Mouse (Mus musculus) limb, embryonic 11.5 days (tissue): ENCODE data around the gene Cmtm2b. TPM values are rescaled to one million over a fixed set of nuclear protein-coding genes. Genes with fewer than 3 reads are reported as not detected.
A peak's percentile ranks its signal among the peaks of the same experiment; 100 is the strongest.

Source experiments
- ATAC-seq: fragments of 200-750 bp; cut with Nextera tagmentation; 2 replicates; pipeline ENCODE4 v1.8.0; 2017; ENCODE audit warnings: low read depth; ENCODE audit not compliant: insufficient number of reproducible peaks, low FRiP score, low TSS enrichment
- DNase-seq: peaks from one replicate; pipeline ENCODE4 v3.0.0-alpha.2; 2015; ENCODE audit warnings: low spot score
- H3K27ac ChIP-seq: fragments of 300-500 bp; sonication (generic); replicated peaks from 2 replicates; pipeline ENCODE4 v1.5.1; 2014; ENCODE audit warnings: low read depth, mild to moderate bottlenecking, low read length
- H3K27me3 ChIP-seq: fragments of 300-500 bp; sonication (generic); 2 replicates; pipeline ENCODE4 v1.6.1; 2014; ENCODE audit warnings: mild to moderate bottlenecking, low read length, mixed read lengths; ENCODE audit not compliant: control insufficient read depth, insufficient read depth
- H3K36me3 ChIP-seq: fragments of 300-500 bp; sonication (generic); 2 replicates; pipeline ENCODE4 v1.6.1; 2014; ENCODE audit warnings: mild to moderate bottlenecking, low read length, moderate library complexity, mixed read lengths; ENCODE audit not compliant: control insufficient read depth, insufficient read depth
- H3K4me1 ChIP-seq: fragments of 300-500 bp; sonication (generic); 2 replicates; pipeline ENCODE4 v1.6.1; 2014; ENCODE audit warnings: low read length, mixed read lengths; ENCODE audit not compliant: control insufficient read depth, insufficient read depth
- H3K4me2 ChIP-seq: fragments of 300-500 bp; sonication (generic); 2 replicates; pipeline ENCODE4 v1.6.1; 2014; ENCODE audit warnings: low read depth, mild to moderate bottlenecking, moderate library complexity; ENCODE audit not compliant: severe bottlenecking
- H3K4me3 ChIP-seq: fragments of 300-500 bp; sonication (generic); 2 replicates; pipeline ENCODE4 v1.5.1; 2014; ENCODE audit warnings: low read depth, low read length
- H3K9ac ChIP-seq: fragments of 300-500 bp; sonication (generic); 2 replicates; pipeline ENCODE4 v1.6.1; 2014; ENCODE audit warnings: mild to moderate bottlenecking, low read length
- H3K9me3 ChIP-seq: fragments of 300-500 bp; sonication (generic); 2 replicates; pipeline ENCODE4 v1.6.1; 2016; ENCODE audit warnings: low read length; ENCODE audit not compliant: control insufficient read depth
- WGBS: fragments of 180-500 bp; shearing (Covaris S2); extraction: QIAGEN DNeasy Blood & Tissue Kit; methylation state at CpG from one replicate; pipeline ENCODE4 v1.1.7; 2014; 5-methylcytosine and 5-hydroxymethylcytosine counted together
- polyA plus RNA-seq: library from polyadenylated mRNA; unstranded; fragments of >200 nt; fragmentation: Nextera tagmentation; extraction: Ambion mirVana; gene quantifications from 2 replicates; pipeline ENCODE4 v1.2.1, GENCODE M21; 2014

The Cmtm2b gene
- polyA plus RNA-seq, 1 experiment from 2014 or later = not detected

DNA sequence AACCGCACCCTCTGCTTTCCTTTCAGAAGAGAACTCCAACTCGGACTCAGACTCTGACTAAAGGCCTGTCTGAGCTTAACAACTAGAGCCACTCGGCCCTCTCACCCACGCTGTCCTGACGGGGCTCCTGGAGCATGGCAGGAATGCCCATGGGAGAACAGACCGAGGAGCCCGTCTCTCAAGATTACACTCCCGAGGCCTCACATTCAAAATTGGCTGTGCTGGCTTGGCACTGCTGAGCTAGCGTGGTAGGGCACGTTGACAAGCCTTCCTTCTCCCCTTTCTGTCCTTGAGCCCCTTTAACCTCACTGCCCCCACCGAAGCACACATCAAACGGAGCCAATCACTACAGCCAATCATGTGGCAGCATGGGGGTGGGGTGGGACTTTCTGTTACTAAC, 24.7 kb downstream of the Cmtm2b start:
- ATAC-seq (no peak), DNase-seq (no peak)
- no peaks in the 10 kb centered on the region for H3K4me1 ChIP-seq
- WGBS = 58% methylated on average over 12 of the region's 12 CpGs
- H3K27ac ChIP-seq = no peak overlapping the region
- no peak overlapping the region for H3K4me2 ChIP-seq
- H3K36me3 ChIP-seq = 0 out of 2 replicates have a peak, but pooled peaks cover 2% of the 10 kb centered on the region
- H3K4me3 ChIP-seq = no peak overlapping the region
- H3K9me3 ChIP-seq = no peaks in the 10 kb centered on the region
- H3K27me3 ChIP-seq = no peaks in the 10 kb centered on the region
- H3K9ac ChIP-seq = no peak overlapping the region

DNA sequence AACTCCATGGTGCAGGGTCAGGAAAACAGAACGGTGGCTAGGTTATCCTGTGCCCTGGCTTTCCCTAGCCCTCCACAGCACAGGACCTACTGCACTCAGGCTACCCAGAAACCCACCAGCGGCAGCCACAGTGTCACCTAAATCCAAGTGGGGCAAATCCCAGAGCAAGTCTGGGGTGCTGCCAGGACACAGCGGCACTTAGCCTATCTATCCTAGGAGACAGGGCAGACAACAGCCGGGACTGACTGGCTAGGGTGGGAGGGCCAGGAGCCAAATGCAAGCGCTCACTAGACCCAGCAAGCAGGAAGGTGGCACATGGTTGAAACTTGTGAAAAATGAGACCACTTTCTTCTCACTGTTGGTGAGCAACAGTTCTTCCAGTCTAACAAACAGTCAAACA, 26.9 kb downstream of the Cmtm2b start:
- Histone ChIP-seq H3K4me2 (no peak overlapping the region), H3K9ac (no peak overlapping the region), H3K9me3 (no peaks in the 10 kb centered on the region), H3K36me3 (0 out of 2 replicates have a peak, but pooled peaks cover 2% of the 10 kb centered on the region), H3K27me3 (no peaks in the 10 kb centered on the region), H3K4me1 (no peaks in the 10 kb centered on the region), H3K27ac (no peak overlapping the region), H3K4me3 (no peak overlapping the region)
- no peak for DNase-seq
- no peak for ATAC-seq
- WGBS = 88% methylated on average over 5 of the region's 5 CpGs

DNA sequence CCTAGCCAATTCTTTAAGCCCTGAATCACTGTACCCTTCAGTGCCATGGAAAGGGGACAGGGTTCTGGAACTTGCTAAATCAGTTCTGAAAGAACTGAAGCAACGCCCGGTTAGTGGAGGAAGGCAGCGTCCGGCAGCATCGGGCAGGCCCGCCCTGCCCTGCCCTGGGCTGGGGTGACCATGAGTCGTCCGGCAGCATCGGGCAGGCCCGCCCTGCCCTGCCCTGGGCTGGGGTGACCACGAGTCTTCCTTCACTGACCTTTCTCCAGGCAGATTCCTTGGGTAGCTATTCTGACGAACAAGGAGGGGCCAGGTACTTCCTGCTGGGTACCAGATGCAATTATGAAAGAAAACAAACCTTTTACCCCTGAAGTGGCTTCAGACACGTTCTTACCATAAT, 28.0 kb downstream of the Cmtm2b start:
- Histone ChIP-seq H3K27me3 (no peaks in the 10 kb centered on the region), H3K9ac (no peak overlapping the region), H3K27ac (no peak overlapping the region), H3K4me3 (no peak overlapping the region), H3K9me3 (no peaks in the 10 kb centered on the region), H3K36me3 (0 out of 2 replicates have a peak, but pooled peaks cover 2% of the 10 kb centered on the region), H3K4me1 (no peaks in the 10 kb centered on the region), H3K4me2 (no peak overlapping the region)
- ATAC-seq (no peak), DNase-seq (no peak)
- WGBS = 78% methylated on average over 13 of the region's 13 CpGs

DNA sequence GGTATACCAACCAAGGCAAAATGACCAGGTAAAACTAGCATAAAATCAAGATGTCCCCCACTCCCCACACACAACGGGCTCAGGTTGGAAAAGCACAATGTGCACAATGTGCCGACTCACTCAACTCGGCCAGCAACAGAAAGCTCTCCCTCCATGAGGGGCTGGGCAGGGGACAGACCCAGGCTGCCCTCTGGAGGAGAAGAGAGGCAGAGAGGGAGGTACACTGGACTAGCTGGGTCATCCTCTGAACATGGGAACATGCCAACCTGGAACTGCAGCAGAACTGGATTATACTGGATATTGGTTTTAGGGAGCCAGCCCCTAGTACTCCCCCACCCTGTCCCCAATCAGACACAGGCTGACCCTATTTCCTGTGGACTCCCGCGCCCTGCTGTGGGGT, 31.2 kb downstream of the Cmtm2b start:
- ATAC-seq = no peak
- WGBS = 78% methylated on average over 5 of the region's 5 CpGs
- H3K27ac ChIP-seq = no peak overlapping the region

DNA sequence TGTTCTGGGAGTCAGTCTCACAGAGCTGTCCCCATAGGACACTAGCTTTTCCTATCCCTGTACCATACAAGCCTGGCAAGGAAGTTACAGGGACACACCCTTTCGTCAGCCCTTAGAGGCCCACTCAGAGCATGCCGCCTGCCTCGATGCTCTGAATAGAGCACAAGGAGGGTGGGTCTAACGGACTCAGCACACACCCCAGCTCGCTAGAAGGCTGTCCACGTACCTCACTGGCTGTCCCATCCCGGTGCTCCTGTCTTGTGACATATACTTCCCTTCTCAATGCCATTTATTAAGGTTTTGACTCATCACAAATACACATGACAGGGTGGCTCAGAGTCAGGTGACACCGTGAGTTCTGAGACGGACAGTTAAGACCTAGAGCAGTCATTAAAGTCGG, 32.5 kb downstream of the Cmtm2b start:
- DNase-seq (no peak), ATAC-seq (peak; percentile 39; the same call in 1 of the 2 replicates)
- no peak overlapping the region for H3K4me3 ChIP-seq
- no peak overlapping the region for H3K4me2 ChIP-seq
- no peaks in the 10 kb centered on the region for H3K4me1 ChIP-seq
- H3K36me3 ChIP-seq = no peaks in the 10 kb centered on the region
- H3K27me3 ChIP-seq = no peaks in the 10 kb centered on the region
- no peak overlapping the region for H3K27ac ChIP-seq
- H3K9me3 ChIP-seq = no peaks in the 10 kb centered on the region
- H3K9ac ChIP-seq = no peak overlapping the region
- WGBS = 96% methylated on average over 10 of the region's 10 CpGs

More for the DNA sequence above, 31.2 kb downstream of the Cmtm2b start:
- Histone ChIP-seq H3K9me3 (no peaks in the 10 kb centered on the region), H3K4me1 (no peaks in the 10 kb centered on the region), H3K4me3 (no peak overlapping the region), H3K4me2 (no peak overlapping the region), H3K27me3 (no peaks in the 10 kb centered on the region), H3K36me3 (0 out of 2 replicates have a peak, but pooled peaks cover 2% of the 10 kb centered on the region), H3K9ac (no peak overlapping the region)
- no peak for DNase-seq

DNA sequence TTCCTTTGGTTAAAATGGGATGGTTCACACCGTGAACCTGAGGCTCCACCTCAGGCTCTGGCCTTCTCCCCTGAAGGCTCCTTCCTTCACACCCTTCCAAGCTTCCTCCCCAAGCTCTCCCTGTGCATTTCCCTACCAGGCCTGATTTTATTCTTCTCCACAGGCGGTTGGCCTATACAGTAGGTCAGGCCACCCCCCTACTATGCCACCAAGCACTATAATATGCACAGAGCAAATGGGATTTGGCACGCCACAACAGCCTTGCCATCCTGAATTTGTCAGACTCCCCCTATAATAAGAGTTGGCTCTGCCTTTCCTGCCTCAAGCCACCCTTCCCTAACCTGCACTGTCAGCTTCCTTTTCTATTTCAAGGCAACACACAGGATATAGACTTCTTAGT, 36.6 kb downstream of the Cmtm2b start:
- H3K4me2 ChIP-seq = no peak overlapping the region
- H3K36me3 ChIP-seq = no peaks in the 10 kb centered on the region
- H3K27me3 ChIP-seq = no peaks in the 10 kb centered on the region
- no peak overlapping the region for H3K4me3 ChIP-seq
- no peak for DNase-seq
- no peak for ATAC-seq
- H3K9ac ChIP-seq = no peak overlapping the region
- H3K9me3 ChIP-seq = no peaks in the 10 kb centered on the region
- H3K4me1 ChIP-seq = no peaks in the 10 kb centered on the region
- H3K27ac ChIP-seq = no peak overlapping the region
- 80% methylated on average over 3 of the region's 3 CpGs for WGBS

DNA sequence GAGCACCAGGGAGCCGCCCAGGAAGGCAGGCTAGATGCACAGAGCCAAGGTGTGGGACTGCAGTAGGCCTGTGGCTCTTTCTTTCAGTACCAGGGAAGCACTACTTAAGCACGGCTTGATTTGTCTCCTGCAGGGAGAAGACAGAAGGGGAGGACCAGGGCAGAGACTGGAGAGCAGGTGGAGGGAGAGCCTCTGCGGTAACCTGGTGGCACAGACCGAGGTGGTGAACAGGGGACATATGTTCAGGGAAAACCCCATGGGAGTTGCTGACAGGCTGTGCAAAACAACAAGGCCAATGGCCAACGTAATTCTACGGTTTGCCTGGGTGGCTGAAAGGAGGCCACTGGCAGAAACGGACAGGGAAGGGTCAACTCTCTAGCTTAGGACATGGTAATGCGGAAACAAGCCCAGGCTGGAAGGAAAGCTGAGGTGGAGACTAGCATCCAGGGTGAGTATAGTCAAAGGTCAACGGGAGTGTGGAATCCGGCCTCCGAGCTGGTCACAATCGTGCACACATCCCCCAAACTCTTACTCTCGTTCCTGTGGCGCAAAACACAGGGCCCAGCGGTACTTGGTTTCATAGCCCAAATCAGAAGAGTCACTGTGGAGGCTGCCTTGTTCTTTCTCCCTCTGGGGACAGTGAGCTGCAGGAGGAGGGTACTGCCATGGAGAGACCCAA, 37.9 kb downstream of the Cmtm2b start:
- WGBS = 82% methylated on average over 15 of the region's 15 CpGs
- H3K9ac ChIP-seq = no peak overlapping the region
- ATAC-seq = no peak
- H3K36me3 ChIP-seq = no peaks in the 10 kb centered on the region
- no peak overlapping the region for H3K27ac ChIP-seq
- no peak for DNase-seq
- no peaks in the 10 kb centered on the region for H3K4me1 ChIP-seq
- H3K4me3 ChIP-seq = no peak overlapping the region
- H3K9me3 ChIP-seq = no peaks in the 10 kb centered on the region
- no peak overlapping the region for H3K4me2 ChIP-seq
- H3K27me3 ChIP-seq = no peaks in the 10 kb centered on the region

DNA sequence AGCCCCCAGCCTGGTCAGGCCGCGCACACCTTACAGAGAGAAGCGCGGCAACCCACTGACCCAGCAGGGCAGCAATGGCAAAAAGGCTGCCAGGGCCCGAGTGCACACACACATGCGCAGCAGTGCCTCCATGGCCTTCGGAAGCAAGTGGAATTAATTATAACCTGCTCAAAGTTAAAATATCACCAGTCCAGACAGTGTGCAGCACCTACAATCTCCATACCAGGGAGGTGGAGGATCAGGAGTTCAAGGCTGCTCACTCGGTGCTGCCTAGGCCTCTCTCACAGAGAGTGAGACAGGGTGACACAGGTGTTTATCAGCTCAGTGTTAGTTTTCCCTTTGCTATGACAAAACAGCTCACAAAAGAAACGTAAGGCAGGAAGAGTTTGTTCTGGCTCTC, 43.7 kb downstream of the Cmtm2b start:
- 87% methylated on average over 9 of the region's 9 CpGs for WGBS
- Histone ChIP-seq H3K27ac (no peak overlapping the region), H3K4me3 (no peak overlapping the region), H3K9me3 (no peaks in the 10 kb centered on the region), H3K9ac (no peak overlapping the region), H3K4me2 (no peak overlapping the region), H3K27me3 (no peaks in the 10 kb centered on the region), H3K36me3 (no peaks in the 10 kb centered on the region), H3K4me1 (no peaks in the 10 kb centered on the region)
- no peak for ATAC-seq
- no peak for DNase-seq

DNA sequence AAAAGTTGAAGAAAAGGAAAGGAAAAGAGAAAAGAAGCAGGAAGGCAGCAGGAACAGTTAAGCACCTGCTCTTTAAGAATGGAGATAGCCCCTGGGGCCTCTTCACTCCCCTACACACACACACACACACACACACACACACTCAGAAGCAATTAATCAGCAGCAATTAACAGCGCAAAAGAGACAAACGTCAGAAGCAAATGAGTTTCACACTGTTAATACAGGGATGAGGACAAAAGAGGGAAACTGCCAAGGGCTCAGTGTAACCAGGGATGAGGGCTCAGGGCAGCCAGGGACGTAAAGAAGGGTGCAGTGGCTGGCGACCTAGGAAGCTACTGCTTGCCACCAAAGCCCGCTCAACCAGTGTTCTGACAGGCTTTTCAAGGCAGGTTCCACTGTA, 45.4 kb downstream of the Cmtm2b start:
- no peak overlapping the region for H3K4me3 ChIP-seq
- H3K36me3 ChIP-seq = no peaks in the 10 kb centered on the region
- no peak overlapping the region for H3K4me2 ChIP-seq
- H3K27ac ChIP-seq = no peak overlapping the region
- ATAC-seq (no peak), DNase-seq (no peak)
- no peaks in the 10 kb centered on the region for H3K9me3 ChIP-seq
- no peaks in the 10 kb centered on the region for H3K4me1 ChIP-seq
- H3K27me3 ChIP-seq = no peaks in the 10 kb centered on the region
- 67% methylated on average over 5 of the region's 5 CpGs for WGBS
- H3K9ac ChIP-seq = no peak overlapping the region
